Mouse (Mus musculus) lung, postnatal 36 days (tissue): ENCODE data around the gene Rps24.
A peak's percentile ranks its signal among the peaks of the same experiment; 100 is the strongest.

ENCODE experiments used
- DNase-seq: peaks from one replicate; pipeline ENCODE4 v3.0.0; 2022; ENCODE audit warnings: mixed read lengths

The Rps24 gene

GRCm38 (mm10) chr14:24512527-24513161 lies 25.7 kb downstream of the Rps24 start:
- no peak for DNase-seq

DNA sequence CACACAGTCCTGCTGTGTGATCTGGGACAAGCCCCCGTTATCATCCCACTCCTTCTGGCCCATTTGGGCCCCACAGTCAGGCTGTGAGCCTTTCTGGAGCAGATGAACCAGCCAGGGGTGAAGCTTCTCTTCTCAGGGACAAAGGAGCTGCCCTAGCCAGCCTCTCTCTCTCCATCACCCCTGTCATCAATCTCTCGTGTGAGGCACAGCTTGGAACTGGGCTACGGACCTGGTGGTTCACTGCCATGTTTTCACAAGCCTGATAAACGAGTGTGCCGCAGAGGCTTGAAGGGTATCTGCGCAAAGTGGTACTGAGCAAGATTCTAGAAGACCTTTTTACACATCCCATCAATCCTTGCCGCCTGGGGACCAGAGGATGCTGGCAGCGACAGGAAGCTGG lies 34.7 kb downstream of the Rps24 start:
- DNase-seq = no peak

DNA sequence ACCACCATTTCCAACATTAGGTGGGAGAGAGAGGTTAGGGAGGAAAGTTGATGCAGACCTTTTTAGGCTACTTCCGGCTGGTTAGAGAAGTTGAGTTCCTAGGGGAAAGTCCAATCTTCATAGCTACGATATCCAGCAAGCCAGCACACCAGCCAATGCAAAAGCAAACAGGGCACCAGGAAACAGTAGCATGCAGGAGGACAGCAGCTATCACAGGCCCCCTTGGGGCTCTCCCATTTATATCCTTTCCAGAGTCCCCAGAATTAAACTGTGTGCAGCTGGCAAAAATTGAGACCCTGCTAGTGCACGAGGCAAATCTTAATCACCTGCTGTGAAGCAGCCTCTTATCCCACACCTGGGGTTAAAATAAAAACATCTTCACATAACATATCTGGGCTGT lies 38.2 kb downstream of the Rps24 start:
- DNase-seq = no peak

DNA sequence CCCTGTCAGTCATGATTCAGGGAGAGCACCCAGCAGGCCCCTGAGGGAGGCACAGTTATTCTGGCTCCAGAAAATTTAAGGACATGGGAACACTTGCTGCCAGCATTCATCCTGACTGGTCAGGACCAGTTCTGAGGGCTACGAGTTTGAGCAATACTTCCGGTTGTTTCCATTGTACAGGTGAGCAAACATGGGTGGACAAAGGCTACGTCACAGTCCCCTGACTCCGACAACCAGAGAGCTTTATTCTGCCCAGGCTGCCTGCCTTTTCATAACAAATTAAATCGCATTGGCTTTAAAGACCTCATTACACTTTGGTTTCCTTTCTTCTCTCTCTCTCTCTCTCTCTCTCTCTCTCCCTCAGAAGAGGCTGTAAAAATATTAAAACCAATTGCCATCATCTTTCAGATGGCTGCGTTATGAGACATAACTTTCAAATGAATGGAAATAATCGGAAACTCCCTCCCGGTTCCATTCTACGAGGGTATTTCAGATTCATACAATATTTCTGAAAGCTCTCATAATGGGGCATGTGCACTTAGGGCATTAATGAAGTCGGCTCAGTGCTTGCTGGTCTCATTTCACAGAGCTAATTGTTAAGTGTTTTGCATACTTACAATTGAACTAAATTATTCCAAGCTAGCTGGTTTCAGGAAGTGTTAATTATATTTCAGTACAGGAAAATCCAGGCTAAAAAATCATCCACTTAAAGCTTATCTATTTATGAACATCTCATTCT lies 38.9 kb downstream of the Rps24 start:
- peak; percentile 50 for DNase-seq

DNA sequence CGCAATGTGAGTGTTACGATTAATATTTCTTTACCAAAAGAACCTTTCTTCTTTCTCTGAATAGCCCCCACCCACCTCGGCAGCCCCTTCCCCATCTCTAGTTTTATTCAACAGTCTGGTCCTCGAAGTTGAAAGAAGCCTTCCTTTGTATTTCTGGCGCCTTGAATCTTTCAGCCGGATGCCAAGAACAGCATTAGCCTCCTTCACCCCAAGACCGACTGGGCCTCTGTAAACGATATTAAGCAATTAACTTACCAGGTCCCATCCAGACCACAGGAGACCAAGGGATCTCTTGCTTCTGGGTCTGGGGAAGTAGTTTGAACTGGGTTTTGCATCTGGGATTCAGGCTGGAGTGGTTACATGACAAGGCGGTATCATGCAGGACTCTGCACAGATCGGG lies 39.5 kb downstream of the Rps24 start:
- no peak for DNase-seq

GRCm38 (mm10) chr14:24530228-24530627 lies 43.3 kb downstream of the Rps24 start:
- DNase-seq = no peak

DNA sequence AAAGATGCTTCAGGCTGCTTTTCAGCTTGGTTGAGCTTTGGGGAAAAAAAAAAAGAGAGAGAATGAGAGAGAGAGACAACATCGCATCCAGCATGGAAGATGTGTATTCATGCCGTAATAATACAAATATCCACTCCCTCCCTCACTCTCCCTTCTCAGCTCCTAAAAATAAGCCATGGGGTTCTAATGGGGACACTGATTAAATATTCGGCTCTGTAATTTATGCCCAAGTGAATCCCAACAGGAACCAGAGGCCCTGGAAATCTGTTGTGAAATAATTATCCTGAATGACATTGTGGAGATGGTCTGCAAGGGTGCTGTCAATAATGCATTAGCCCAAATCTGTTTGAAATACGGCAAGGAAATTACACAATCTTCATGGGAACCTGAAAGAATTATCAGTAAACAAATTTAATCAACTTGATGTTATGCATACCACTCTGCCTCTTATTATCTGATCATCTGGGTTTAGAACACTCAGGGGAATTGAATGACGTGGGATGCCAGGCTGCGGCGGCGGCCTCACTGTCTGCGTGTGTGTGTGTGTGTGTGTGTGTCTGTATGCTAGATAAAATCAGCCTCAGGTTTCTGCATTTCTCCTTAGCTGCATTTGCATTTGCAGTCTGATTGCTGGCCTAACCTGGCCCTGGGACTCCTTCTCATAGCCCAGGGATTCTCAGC lies 48.1 kb downstream of the Rps24 start:
- no peak for DNase-seq

DNA sequence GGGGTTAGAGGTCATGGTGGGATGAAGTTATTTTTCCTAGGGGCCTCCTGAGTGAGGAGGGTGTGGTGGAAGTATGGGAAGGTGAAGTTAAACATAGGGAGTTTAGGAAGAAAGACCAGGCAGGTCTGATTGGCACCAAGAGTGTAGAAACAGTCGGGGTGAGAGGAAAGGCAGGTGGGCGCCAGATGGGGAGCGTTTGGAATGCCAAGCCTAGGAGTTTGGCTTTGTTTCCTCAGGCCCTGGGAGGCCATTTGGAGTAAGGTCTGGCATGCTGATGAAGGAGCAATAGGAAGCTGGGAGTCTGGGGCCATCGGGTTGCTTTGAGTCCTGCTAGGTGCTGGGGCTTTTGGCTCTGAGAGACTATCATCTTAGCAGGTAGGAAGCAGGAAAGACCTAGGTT lies 56.0 kb downstream of the Rps24 start:
- no peak for DNase-seq

GRCm38 (mm10) chr14:24544057-24544456 lies 57.1 kb downstream of the Rps24 start:
- DNase-seq = peak; percentile 51
